Mouse (Mus musculus): ENCODE data around the gene Sema5a.

- TF ChIP-seq POLR2A (IDR thresholded peaks at IDR 0.05; ENCODE audit: control insufficient read depth, extremely low read depth, insufficient read depth, low read length, poor library complexity) (no peak), CTCF (IDR thresholded peaks at IDR 0.05; ENCODE audit: borderline replicate concordance, control insufficient read depth, extremely low read depth, insufficient read depth, low read length, poor library complexity) (no peak)
These were observed 171.7 kb downstream of the Sema5a start for GRCm38 (mm10) chr15:32416291-32416690.
